Mouse (Mus musculus): ENCODE measurements at regions not wholly inside any gene's neighbourhood (a gene's known extent, or its start where the extent isn't known, plus 50 kb on each side); places are given as distances from the start of the nearest gene placed in this dataset.

- DNase-seq (ENCODE audit: low read depth), result no peak
These were observed 137.0 kb upstream of the Irs2 start for GRCm38 (mm10) chr8:11145251-11145650.

GRCm38 (mm10) chr8:11140566-11140965 is 132.3 kb upstream of the Irs2 start:
- no peak for DNase-seq (ENCODE audit: low read depth)

GRCm38 (mm10) chr8:11139294-11139693 is 131.0 kb upstream of the Irs2 start:
- DNase-seq (ENCODE audit: low read depth), result no peak

GRCm38 (mm10) chr8:11138302-11139020 is 130.2 kb upstream of the Irs2 start:
- DNase-seq (ENCODE audit: low read depth), result no peak

- DNase-seq (ENCODE audit: low read depth), result no peak
These were observed 128.3 kb upstream of the Irs2 start for GRCm38 (mm10) chr8:11136566-11136965.

- DNase-seq (ENCODE audit: low read depth), result no peak
These were observed 126.9 kb upstream of the Irs2 start for GRCm38 (mm10) chr8:11135135-11135534.

GRCm38 (mm10) chr8:11134562-11134961 is 126.3 kb upstream of the Irs2 start:
- DNase-seq (ENCODE audit: low read depth), result no peak

- DNase-seq (ENCODE audit: low read depth), result no peak
These were observed 110.9 kb upstream of the Irs2 start for GRCm38 (mm10) chr8:11119030-11119634.

GRCm38 (mm10) chr8:11116534-11116933 is 108.3 kb upstream of the Irs2 start:
- no peak for DNase-seq (ENCODE audit: low read depth)

- DNase-seq (ENCODE audit: low read depth), result no peak
These were observed 107.0 kb upstream of the Irs2 start for GRCm38 (mm10) chr8:11115210-11115609.

- DNase-seq (ENCODE audit: low read depth), result no peak
These were observed 106.3 kb upstream of the Irs2 start for GRCm38 (mm10) chr8:11114531-11114930.

- no peak for DNase-seq (ENCODE audit: low read depth)
These were observed 104.8 kb upstream of the Irs2 start for GRCm38 (mm10) chr8:11112908-11113532.

GRCm38 (mm10) chr8:11111987-11112386 is 103.7 kb upstream of the Irs2 start:
- DNase-seq (ENCODE audit: low read depth), result no peak

GRCm38 (mm10) chr8:11107435-11107834 is 99.2 kb upstream of the Irs2 start:
- DNase-seq (ENCODE audit: low read depth), result no peak

GRCm38 (mm10) chr8:11107021-11107420 is 98.8 kb upstream of the Irs2 start:
- no peak for DNase-seq (ENCODE audit: low read depth)

GRCm38 (mm10) chr8:11103745-11104607 is 95.7 kb upstream of the Irs2 start:
- no peak for DNase-seq (ENCODE audit: low read depth)

GRCm38 (mm10) chr8:11100310-11100709 is 92.1 kb upstream of the Irs2 start:
- no peak for DNase-seq (ENCODE audit: low read depth)

GRCm38 (mm10) chr8:11099591-11099855 is 91.3 kb upstream of the Irs2 start:
- DNase-seq (ENCODE audit: low read depth), result no peak

- no peak for DNase-seq (ENCODE audit: low read depth)
These were observed 90.7 kb upstream of the Irs2 start for GRCm38 (mm10) chr8:11098790-11099590.

- no peak for DNase-seq (ENCODE audit: low read depth)
These were observed 90.0 kb upstream of the Irs2 start for GRCm38 (mm10) chr8:11098228-11098778.

- DNase-seq (ENCODE audit: low read depth), result no peak
These were observed 89.6 kb upstream of the Irs2 start for GRCm38 (mm10) chr8:11097813-11098212.

- no peak for DNase-seq (ENCODE audit: low read depth)
These were observed 86.3 kb upstream of the Irs2 start for GRCm38 (mm10) chr8:11094516-11094915.
